Mouse (Mus musculus) heart, postnatal 4 days (tissue): ENCODE results near the gene Trp53inp2. TPM values are rescaled to one million over a fixed set of nuclear protein-coding genes. Genes with fewer than 3 reads are reported as not detected.
A peak's percentile ranks its signal among the peaks of the same experiment; 100 is the strongest.

Source experiments
- DNase-seq: peaks from one replicate; pipeline ENCODE4 v3.0.0; 2021
- microRNA-seq, 2 experiments: library from miRNA; unstranded; fragments of <30 nt; microRNA quantifications; one replicate each; pipeline ENCODE4 v1.2.0; 2021 to 2022
- total RNA-seq, 2 experiments: library from RNA; stranded (reverse); gene quantifications; 2 replicates each; pipeline ENCODE4 v1.2.3; 2021

Gene Trp53inp2
- total RNA-seq, 2 experiments from 2014 or later = 491 to 511 TPM

DNA sequence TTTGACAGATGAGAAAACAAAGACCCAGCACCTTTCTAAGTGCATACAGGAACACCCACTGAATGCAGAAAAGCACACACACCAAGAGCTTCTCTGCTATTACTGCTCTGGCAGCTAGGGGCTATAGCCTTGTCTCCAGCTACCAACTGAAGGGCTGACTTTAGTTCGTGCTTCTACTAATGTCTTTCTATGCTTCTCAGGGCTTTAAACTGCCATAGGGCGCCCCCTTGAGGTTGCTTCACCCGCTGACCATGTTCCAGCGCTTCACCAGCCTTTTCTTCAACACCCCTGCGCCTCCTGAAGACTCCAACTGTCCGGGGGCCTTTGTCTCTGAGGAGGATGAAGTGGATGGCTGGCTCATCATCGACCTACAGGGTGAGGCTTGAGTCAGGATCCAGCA lies 4.2 kb downstream of the Trp53inp2 start:
- peak; percentile 88 for DNase-seq

DNA sequence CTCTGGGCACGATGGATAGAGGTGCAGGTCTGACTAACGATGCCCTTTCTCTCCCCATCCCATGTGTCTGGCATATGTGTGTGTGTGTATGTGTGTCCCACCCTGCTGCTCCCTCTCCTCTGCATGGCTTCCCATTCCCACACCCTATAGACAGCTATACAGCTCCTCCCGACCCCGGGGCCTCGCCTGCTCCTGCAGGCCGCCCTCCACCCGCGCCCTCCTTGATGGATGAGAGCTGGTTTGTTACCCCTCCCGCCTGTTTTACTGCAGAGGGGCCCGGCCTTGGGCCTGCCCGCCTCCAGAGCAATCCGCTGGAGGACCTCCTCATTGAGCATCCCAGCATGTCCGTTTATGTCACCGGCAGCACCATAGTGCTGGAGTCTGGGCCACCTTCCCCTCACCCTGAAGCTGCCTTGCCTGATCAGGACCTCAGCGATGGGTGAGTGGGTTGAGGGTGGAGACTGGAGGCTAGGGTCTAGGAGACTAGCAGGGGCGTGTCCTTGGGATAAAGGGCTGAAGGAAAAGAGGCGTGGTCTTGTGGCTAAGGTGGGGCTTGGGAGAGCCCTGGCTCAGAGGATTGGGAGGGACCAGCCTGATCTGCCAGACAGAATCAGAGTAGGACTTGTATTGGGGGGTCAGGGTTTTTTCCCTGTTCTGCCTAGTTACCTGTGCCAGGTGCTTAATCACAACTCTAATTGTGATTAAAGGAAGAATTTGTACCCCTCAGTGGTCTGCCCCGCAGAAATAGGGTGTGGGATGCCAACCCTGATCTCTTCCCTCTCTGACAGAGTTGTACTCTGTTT lies 5.1 kb downstream of the Trp53inp2 start:
- DNase-seq = peak; percentile 23

DNA sequence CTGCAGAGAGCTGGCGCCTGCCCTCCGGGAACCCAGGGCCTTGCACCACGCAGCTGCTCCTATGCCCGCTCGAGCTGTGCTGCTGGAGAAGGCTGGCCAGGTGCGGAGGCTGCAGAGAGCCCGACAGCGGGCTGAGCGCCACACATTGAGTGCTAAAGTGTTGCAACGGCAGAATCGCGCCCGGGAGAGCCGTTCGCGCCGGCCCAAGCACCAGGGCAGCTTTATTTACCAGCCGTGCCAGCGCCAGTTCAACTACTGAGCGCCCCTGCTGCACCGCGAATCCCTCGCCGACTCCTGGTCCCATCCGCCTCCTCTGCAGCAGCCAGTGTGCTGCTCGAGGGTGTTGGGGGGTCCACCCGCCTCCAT lies 5.7 kb downstream of the Trp53inp2 start:
- no peak for DNase-seq

DNA sequence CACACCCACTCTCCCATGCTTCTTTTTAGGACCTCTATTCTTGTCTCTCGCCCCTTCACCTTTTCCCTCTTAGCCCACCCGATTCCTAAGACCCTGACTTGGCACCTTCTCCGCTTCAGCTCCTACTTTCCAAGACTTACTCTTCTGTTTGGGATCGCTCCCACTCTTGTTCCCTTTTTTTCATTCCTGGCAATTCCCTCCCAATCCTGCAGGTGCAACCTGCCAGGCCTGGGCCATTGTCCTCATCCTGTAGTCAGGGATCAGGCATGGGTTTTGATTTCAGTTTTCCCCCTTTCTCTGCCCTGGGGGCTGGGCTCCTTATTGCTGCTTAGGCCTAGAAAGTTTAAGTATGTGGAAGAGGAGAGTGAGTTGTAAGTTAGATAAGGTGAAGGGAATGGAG lies 6.2 kb downstream of the Trp53inp2 start:
- no peak for DNase-seq

DNA sequence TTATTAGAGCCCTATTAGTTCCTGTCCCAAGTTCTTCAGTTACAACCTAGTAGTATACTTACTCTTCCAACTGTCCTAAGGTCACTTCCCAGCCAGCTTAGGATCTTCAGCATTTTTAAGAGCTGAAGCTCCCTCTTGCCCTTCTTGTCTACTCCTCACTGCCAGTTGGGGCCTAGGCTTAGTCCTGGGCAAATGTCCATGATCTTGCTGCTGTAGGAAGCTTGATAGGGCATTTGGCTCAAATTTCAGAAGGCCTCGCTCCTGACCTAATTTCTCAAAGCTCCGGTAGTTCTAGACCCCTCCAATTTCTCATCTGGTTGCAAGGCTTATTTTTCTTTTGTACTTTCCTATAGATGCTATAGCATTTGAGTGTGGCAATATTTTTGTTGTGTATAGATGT lies 7.7 kb downstream of the Trp53inp2 start:
- no peak for DNase-seq

DNA sequence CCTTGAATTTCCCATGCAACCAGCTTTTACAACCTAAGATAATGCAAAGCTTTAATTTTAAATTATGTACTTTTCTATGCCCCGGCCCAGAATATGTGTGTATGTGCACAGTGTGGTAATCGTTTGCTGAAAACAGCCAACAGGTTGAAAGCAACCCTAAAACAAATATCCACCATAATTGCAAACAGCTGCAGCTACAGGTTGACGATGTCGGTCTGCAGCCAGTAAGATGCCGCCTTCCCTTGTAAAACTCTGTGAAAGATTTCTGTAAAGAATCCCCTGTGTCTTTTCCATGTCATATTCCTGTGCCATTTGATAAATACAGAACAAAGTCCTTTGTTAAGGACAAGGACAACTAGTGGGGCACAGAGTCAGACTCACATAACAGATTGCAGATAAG lies 13.7 kb downstream of the Trp53inp2 start:
- DNase-seq = no peak

DNA sequence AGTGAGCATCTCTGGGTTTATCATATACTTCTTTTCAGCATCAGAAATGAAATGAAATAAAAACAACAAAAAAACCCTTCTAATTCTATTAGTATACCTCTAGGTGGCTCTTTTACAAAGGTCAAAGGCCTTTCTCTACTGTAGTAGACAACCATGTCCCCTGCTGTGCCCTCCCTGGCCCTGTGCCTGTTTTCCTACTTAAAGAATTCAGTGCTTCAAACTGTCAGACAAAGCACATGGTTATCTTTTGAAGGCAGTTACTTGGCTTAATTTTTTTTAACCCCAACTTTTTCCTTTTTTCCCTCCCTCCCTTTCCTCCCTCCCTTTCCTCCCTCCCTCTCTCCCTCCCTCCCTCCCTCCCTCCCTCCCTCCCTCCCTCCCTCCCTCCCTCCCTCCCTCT lies 19.4 kb downstream of the Trp53inp2 start:
- peak; percentile 62 for DNase-seq

DNA sequence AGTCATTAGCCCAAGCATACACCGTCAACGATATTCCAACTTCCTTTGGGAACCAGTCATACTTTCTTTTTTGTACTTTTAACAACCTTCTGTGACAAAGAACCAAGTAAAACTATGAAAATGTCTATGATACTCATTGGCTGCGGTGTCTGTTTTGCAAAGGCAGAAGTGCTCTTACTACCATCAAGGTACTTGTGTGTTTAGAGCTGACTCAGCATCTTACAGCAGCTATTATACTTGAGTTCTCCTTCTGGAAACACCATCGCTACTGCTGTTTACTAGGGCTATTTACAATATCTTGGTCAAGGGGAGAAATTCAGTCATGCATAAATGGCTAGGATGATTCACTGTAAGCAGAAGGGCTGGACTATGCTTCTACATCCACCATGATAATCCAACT lies 21.1 kb downstream of the Trp53inp2 start:
- no peak for DNase-seq

DNA sequence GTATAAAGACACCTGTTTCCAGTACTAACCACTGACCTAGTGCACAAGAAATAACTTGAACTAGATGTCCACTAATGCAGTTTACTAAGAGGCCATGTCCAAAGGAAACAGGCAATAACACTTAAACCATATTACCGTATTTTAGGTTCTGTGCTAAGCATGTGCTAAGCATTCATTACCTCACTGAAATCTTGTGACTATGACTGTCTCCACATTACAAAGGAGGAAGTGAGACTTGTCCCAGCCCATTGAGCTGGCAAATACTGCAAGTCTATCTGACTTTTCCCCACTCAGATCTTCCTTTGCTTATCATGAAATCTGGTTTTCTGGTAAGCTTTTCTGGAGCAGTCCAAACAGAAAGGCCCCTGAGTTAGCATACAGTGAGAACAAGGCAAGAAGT lies 23.8 kb downstream of the Trp53inp2 start:
- no peak for DNase-seq

DNA sequence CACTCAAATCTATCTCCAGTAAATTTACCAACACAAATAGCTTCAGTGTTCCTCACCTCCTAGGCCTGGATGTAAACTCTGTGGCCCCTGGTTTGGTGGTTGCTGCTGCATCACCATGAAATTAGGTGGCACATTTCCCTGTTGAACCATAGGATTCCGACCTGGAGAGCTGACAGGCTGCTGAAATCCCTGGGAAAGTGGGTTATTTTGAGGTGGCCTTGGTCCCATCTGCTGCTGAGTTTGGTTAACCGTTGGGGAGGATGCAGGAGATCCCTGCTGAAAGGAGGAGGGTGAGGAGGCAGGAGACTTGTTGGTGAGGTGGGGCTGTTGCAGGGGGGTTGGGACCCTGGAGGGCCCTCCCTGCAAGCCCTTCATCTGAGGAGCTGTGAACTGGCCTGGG lies 40.1 kb downstream of the Trp53inp2 start:
- DNase-seq = no peak

DNA sequence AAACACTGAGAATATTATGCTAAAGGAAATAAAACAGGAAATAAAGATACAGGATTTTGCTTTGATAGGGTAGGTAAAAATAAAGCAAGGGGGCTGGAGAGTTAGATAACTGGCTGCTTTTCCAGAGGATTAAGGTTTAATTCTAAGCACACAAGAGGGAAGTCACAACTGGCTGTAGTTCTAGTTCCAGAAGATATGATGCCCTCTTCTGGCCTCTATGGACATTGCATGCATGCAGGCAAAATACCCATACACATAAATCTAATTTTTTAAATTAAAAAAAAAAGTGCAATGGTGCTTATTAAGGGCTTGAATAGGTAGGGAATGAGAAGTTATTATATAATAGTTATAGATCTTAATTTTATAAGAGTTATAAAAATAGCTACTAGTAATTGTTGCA lies 55.6 kb downstream of the Trp53inp2 start:
- peak; percentile 12 for DNase-seq

Small RNA genes within 50 kb of the gene (microRNA-seq; reads per million reads assigned to microRNA genes)
- gene Mir695 = 0 reads per million in 2 experiments

Other genes with a start within 250 kb of the Trp53inp2 start
- gene Itch, start 247.6 kb upstream of the Trp53inp2 start, total RNA-seq = 10 to 100 TPM; 36.5 to 38.0 TPM
- gene Dynlrb1, start 144.5 kb upstream of the Trp53inp2 start, total RNA-seq = 100 to 1,000 TPM; 211 to 218 TPM
- gene Map1lc3a, start 104.8 kb upstream of the Trp53inp2 start, total RNA-seq = 100 to 1,000 TPM; 410 to 462 TPM
- gene Pigu, start 23.6 kb upstream of the Trp53inp2 start, total RNA-seq = 10 to 100 TPM; 39.4 to 42.7 TPM
- gene Ncoa6, start 92.8 kb downstream of the Trp53inp2 start, total RNA-seq = 10 to 100 TPM; 42.9 to 44.7 TPM
- gene Acss2, start 136.9 kb downstream of the Trp53inp2 start, total RNA-seq = 10 to 100 TPM; 27.4 TPM
- gene Ggt7, start 137.2 kb downstream of the Trp53inp2 start, total RNA-seq = 1 to 10 TPM in 1 of 2 experiments, under 1 TPM in 1; 0.62 to 1.3 TPM
- 10 to 100 TPM; 17.3 to 18.2 TPM for gene Gss, start 211.8 kb downstream of the Trp53inp2 start, total RNA-seq
- gene Myh7b, start 230.2 kb downstream of the Trp53inp2 start, total RNA-seq = 10 to 100 TPM; 60.5 to 63.8 TPM